Mouse (Mus musculus): ENCODE measurements around the gene Itih2. TPM values are rescaled to one million over a fixed set of nuclear protein-coding genes. Genes with fewer than 3 reads are reported as not detected.

The Itih2 gene
- polyA plus RNA-seq, 1 experiment, result 2.6 TPM

DNA sequence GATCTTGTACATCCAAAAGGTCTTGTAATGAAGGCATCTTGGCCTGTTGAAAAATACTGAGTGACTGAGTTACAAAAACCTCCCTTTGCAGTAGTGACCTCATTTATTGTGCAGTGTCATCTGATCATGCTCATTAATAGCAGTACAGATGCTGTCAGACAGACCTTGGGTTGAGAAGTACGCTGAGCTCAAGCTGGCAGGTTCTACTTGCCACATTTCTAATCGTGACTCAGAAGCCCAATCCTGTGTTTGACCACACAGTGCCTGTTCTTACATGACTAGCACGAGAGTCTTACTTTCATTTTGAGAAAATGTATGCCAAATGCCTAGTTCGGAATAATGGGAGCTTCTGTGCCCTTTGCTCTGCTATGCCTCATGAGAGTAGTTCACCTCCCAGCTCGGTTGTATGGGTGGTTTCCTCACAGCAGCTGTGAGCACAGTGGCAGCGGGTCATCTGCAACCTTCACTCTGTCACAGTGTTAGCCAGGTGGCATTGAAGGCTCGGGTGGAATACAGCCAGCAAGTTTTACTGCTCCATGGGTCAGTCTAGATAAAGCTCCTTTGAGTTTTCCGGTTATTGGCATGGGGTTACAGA is 43.8 kb downstream of the Itih2 start:
- DNase-seq, result no peak
- no peak overlapping the region for H3K4me3 ChIP-seq (replicated peaks; ENCODE audit: extremely low read depth, low read depth, low read length)
- WGBS, result 77% methylated on average over 8 of the region's 8 CpGs
- TF ChIP-seq CTCF (IDR thresholded peaks at IDR 0.05; ENCODE audit: insufficient read depth, low read length) (no peak), POLR2A (IDR thresholded peaks at IDR 0.05; ENCODE audit: borderline replicate concordance, extremely low read depth, low read depth, low read length) (no peak)
- peaks cover 3% of the 10 kb centered on the region; the same call in 1 of the 2 replicates for H3K4me1 ChIP-seq (ENCODE audit: control insufficient read depth, insufficient read depth, low read length)

DNA sequence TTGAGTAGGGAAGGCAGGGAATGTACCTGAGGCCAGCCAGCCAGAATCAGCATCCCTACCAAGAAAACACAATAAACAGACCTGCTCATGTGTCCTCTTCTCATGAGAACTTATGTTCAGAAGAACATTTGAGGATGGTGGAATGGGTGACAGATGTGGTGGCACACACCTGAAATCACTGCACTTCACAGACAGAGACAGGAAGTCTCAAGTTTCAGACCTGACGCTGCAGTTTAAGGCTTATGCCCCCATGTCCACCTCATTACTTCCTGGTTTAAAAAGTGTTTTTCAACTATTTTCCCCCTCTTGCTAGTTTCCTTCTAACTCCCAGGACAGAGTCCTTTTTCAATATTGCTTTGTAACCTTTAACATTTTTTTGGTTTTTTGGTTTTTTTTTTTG is 48.5 kb downstream of the Itih2 start:
- Histone ChIP-seq H3K4me3 (replicated peaks; ENCODE audit: extremely low read depth, low read depth, low read length) (no peak overlapping the region), H3K4me1 (ENCODE audit: control insufficient read depth, insufficient read depth, low read length) (peaks cover 7% of the 10 kb centered on the region; the same call in 1 of the 2 replicates)
- no peak for DNase-seq
- 53% methylated on average over 1 of the region's 1 CpGs for WGBS
- TF ChIP-seq POLR2A (IDR thresholded peaks at IDR 0.05; ENCODE audit: borderline replicate concordance, extremely low read depth, low read depth, low read length), result no peak
- no peak for TF ChIP-seq CTCF (IDR thresholded peaks at IDR 0.05; ENCODE audit: insufficient read depth, low read length)

GRCm38 (mm10) chr2:10081453-10082080 is 49.6 kb downstream of the Itih2 start:
- 70% methylated on average over 5 of the region's 5 CpGs for WGBS
- no peak for TF ChIP-seq CTCF (IDR thresholded peaks at IDR 0.05; ENCODE audit: insufficient read depth, low read length)
- TF ChIP-seq POLR2A (IDR thresholded peaks at IDR 0.05; ENCODE audit: borderline replicate concordance, extremely low read depth, low read depth, low read length), result no peak
- Histone ChIP-seq H3K4me1 (ENCODE audit: control insufficient read depth, insufficient read depth, low read length) (peaks cover 7% of the 10 kb centered on the region; the same call in 1 of the 2 replicates), H3K4me3 (replicated peaks; ENCODE audit: extremely low read depth, low read depth, low read length) (no peak overlapping the region)
- DNase-seq, result no peak

GRCm38 (mm10) chr2:10080310-10081010 is 50.7 kb downstream of the Itih2 start, which contains the start of the genes Atp5c1 and Kin:
TSS of gene Atp5c1 (minus strand) at chr2:10080510.
TSS of gene Kin (plus strand) at chr2:10080593.
- TF ChIP-seq POLR2A (IDR thresholded peaks at IDR 0.05; ENCODE audit: borderline replicate concordance, extremely low read depth, low read depth, low read length) (peak; percentile 87), CTCF (IDR thresholded peaks at IDR 0.05; ENCODE audit: insufficient read depth, low read length) (peak; percentile 29)
- Histone ChIP-seq H3K4me1 (ENCODE audit: control insufficient read depth, insufficient read depth, low read length) (peaks cover 7% of the 10 kb centered on the region; the same call in 1 of the 2 replicates), H3K4me3 (replicated peaks; ENCODE audit: extremely low read depth, low read depth, low read length) (peak within 1 kb of the TSS; percentile 95)
- WGBS, result under 1% methylated on average over 61 of the region's 61 CpGs
- DNase-seq, result peak; percentile 92

DNA sequence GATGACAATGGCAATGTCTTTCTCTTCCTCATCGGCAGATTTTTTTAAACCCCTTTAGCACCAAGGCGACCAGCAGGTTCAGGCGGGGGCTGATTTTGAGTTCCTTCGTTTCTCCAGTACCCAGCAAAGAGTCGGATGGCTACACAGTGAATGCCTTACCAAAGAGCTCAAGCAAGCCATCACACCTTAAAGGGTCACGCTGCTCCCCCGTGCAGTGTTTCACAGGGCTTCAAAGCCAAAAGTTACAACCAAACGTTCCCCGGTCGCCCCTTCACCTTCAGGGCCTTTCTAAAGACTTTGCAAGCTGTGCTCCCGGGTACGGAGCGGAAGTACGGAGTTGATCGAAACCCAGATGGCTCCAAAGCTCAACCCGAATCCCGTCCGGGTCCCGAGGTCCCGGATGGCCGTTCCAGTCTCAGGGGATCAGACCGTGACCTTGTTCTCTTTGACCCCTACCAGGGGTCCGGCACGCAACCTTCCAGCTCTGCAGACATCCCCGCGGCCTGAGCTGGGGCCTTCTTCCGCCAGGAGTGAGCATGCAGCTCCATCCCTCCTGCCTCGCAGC is 51.4 kb downstream of the Itih2 start:
- DNase-seq, result no peak
- Histone ChIP-seq H3K4me3 (replicated peaks; ENCODE audit: extremely low read depth, low read depth, low read length) (peak overlapping the region; percentile 95), H3K4me1 (ENCODE audit: control insufficient read depth, insufficient read depth, low read length) (peaks cover 9% of the 10 kb centered on the region)
- TF ChIP-seq POLR2A (IDR thresholded peaks at IDR 0.05; ENCODE audit: borderline replicate concordance, extremely low read depth, low read depth, low read length) (no peak), CTCF (IDR thresholded peaks at IDR 0.05; ENCODE audit: insufficient read depth, low read length) (no peak)
- WGBS, result under 1% methylated on average over 28 of the region's 28 CpGs

GRCm38 (mm10) chr2:10076675-10077074 is 54.5 kb downstream of the Itih2 start:
- H3K4me3 ChIP-seq (replicated peaks; ENCODE audit: extremely low read depth, low read depth, low read length), result no peak overlapping the region
- TF ChIP-seq POLR2A (IDR thresholded peaks at IDR 0.05; ENCODE audit: borderline replicate concordance, extremely low read depth, low read depth, low read length) (no peak), CTCF (IDR thresholded peaks at IDR 0.05; ENCODE audit: insufficient read depth, low read length) (no peak)
- H3K4me1 ChIP-seq (ENCODE audit: control insufficient read depth, insufficient read depth, low read length), result peaks cover 9% of the 10 kb centered on the region
- WGBS, result 51% methylated on average over 8 of the region's 8 CpGs
- no peak for DNase-seq

- WGBS, result 69% methylated on average over 7 of the region's 7 CpGs
- Histone ChIP-seq H3K4me1 (ENCODE audit: control insufficient read depth, insufficient read depth, low read length) (peaks cover 7% of the 10 kb centered on the region), H3K4me3 (replicated peaks; ENCODE audit: extremely low read depth, low read depth, low read length) (no peak overlapping the region)
- TF ChIP-seq POLR2A (IDR thresholded peaks at IDR 0.05; ENCODE audit: borderline replicate concordance, extremely low read depth, low read depth, low read length) (no peak), CTCF (IDR thresholded peaks at IDR 0.05; ENCODE audit: insufficient read depth, low read length) (no peak)
- DNase-seq, result no peak
Observed at GRCm38 (mm10) chr2:10074470-10074869, 56.7 kb downstream of the Itih2 start.

DNA sequence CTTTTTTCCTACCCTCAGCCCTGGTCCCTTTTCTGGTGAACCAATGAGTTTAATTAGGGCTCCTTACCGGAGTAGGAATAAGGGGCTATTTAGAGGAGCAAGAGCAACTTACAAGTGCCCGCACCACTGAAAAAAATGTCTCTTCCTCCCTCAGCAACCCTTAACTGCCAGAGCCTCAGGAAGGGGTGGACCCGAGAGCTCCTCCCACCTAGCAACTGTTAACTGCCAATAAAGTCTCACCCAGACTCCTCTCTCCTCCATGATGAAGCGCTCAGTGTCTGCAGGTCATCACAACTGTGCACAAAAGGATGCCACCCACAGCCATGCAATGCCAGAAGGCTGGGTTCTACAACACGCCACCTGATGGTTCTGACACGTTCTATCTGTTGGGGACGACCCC is 59.4 kb downstream of the Itih2 start:
- WGBS, result 76% methylated on average over 7 of the region's 7 CpGs
- H3K4me3 ChIP-seq (replicated peaks; ENCODE audit: extremely low read depth, low read depth, low read length), result no peak overlapping the region
- TF ChIP-seq CTCF (IDR thresholded peaks at IDR 0.05; ENCODE audit: insufficient read depth, low read length) (no peak), POLR2A (IDR thresholded peaks at IDR 0.05; ENCODE audit: borderline replicate concordance, extremely low read depth, low read depth, low read length) (no peak)
- no peak for DNase-seq
- peaks cover 7% of the 10 kb centered on the region for H3K4me1 ChIP-seq (ENCODE audit: control insufficient read depth, insufficient read depth, low read length)

GRCm38 (mm10) chr2:10058836-10059235 is 72.4 kb downstream of the Itih2 start:
- no peak for TF ChIP-seq CTCF (IDR thresholded peaks at IDR 0.05; ENCODE audit: insufficient read depth, low read length)
- no peak for TF ChIP-seq POLR2A (IDR thresholded peaks at IDR 0.05; ENCODE audit: borderline replicate concordance, extremely low read depth, low read depth, low read length)
- DNase-seq, result no peak
- H3K4me1 ChIP-seq (ENCODE audit: control insufficient read depth, insufficient read depth, low read length), result no peaks in the 10 kb centered on the region
- no peak overlapping the region for H3K4me3 ChIP-seq (replicated peaks; ENCODE audit: extremely low read depth, low read depth, low read length)
- 90% methylated on average over 5 of the region's 5 CpGs for WGBS
